Mouse (Mus musculus): ENCODE results near the gene Pcnx3. TPM values are rescaled to one million over a fixed set of nuclear protein-coding genes. Genes with fewer than 3 reads are reported as not detected.
A peak's percentile ranks its signal among the peaks of the same experiment; 100 is the strongest.

The Pcnx3 gene
- polyA plus RNA-seq, 1 experiment = 28.0 TPM

DNA sequence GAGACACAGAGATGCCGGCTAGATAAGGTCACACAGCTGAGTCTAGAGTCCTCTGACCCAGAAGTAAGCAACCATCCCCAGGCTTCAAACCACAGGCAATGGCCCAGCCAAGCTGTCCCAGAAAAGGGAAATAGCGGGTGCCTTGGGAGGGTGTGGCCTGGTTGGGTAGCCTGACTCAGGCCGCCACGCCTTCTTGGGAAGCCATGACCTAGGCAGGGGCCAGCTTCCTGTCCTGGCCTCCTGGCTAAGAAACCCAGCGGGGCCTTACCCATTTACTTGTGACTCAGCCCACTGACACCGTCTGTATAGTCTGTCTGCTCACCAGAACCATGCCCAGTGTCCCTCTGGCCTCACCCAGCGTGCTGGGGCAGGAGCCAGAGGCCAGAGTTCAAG, 35.8 kb upstream of the Pcnx3 start:
- Histone ChIP-seq H3K27me3 (ENCODE audit: control insufficient read depth, insufficient read depth, insufficient read length) (no peaks in the 10 kb centered on the region), H3K36me3 (ENCODE audit: control insufficient read depth, insufficient read depth) (peaks cover 40% of the 10 kb centered on the region), H3K79me2 (ENCODE audit: control insufficient read depth, insufficient read depth) (peaks cover 70% of the 10 kb centered on the region), H3ac (ENCODE audit: control insufficient read depth, insufficient read length, low read depth) (peak overlapping the region; percentile 1), H3K4me3 (ENCODE audit: insufficient read depth, poor library complexity, severe bottlenecking) (peak overlapping the region; percentile 45), H3K79me3 (ENCODE audit: low read depth) (peaks cover 44% of the 10 kb centered on the region)
- no peak for TF ChIP-seq MYOG (IDR thresholded peaks at IDR 0.05; ENCODE audit: control insufficient read depth, extremely low read depth, insufficient read length)
- TF ChIP-seq MAX (IDR thresholded peaks at IDR 0.05) = peak; percentile 82

GRCm38 (mm10) chr19:5723934-5724548, 35.3 kb upstream of the Pcnx3 start:
- Histone ChIP-seq H3K27me3 (ENCODE audit: control insufficient read depth, insufficient read depth, insufficient read length) (no peaks in the 10 kb centered on the region), H3K79me3 (ENCODE audit: low read depth) (peaks cover 42% of the 10 kb centered on the region), H3ac (ENCODE audit: control insufficient read depth, insufficient read length, low read depth) (peak overlapping the region; percentile 61), H3K4me3 (ENCODE audit: insufficient read depth, poor library complexity, severe bottlenecking) (peak overlapping the region; percentile 45), H3K36me3 (ENCODE audit: control insufficient read depth, insufficient read depth) (peaks cover 45% of the 10 kb centered on the region), H3K79me2 (ENCODE audit: control insufficient read depth, insufficient read depth) (peaks cover 65% of the 10 kb centered on the region)
- TF ChIP-seq MYOG (IDR thresholded peaks at IDR 0.05; ENCODE audit: control insufficient read depth, extremely low read depth, insufficient read length) = no peak
- TF ChIP-seq MYOD1 (IDR thresholded peaks at IDR 0.05; ENCODE audit: control insufficient read depth, insufficient read length, low read depth) = no peak
- TF ChIP-seq CEBPB (IDR thresholded peaks at IDR 0.05; ENCODE audit: low read depth) = no peak
- TF ChIP-seq FOSL1 (IDR thresholded peaks at IDR 0.05; ENCODE audit: insufficient read depth, low read length, poor library complexity, severe bottlenecking) = no peak
- no peak for TF ChIP-seq USF1 (IDR thresholded peaks at IDR 0.05; ENCODE audit: low read depth)
- no peak for TF ChIP-seq CTCF (IDR thresholded peaks at IDR 0.05; ENCODE audit: control insufficient read depth, insufficient read depth, insufficient read length)
- no peak for TF ChIP-seq MAX (IDR thresholded peaks at IDR 0.05)

DNA sequence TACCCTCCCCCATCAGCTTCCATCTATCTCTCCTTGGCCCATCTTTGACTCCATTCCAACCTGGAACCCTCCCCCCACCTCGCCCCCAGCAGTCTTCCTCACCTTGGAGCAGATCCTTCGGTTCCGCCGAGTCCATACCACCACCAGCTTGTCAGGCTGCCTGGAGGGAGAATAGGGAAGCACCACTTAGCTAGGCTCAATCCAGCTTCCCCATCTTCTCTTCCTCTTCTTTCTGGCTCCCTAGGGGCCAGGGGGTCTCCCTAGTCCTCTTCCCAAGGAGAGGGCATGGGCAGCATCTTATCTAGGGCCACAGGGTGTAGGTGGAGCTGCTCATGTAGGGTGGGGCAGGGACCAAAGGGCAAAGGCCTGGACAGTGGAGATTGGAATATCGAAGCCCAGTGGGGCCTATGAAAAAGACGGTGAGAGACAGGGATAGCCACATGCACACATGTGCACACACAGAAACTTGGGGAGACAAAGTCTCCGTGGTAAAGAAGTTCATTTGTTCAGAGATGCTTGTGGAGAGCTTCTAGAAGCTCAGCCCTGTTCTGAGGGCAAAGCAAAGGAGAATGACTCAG, 34.2 kb upstream of the Pcnx3 start:
- Histone ChIP-seq H3K4me3 (ENCODE audit: insufficient read depth, poor library complexity, severe bottlenecking) (no peak overlapping the region), H3K36me3 (ENCODE audit: control insufficient read depth, insufficient read depth) (peaks cover 50% of the 10 kb centered on the region), H3K79me3 (ENCODE audit: low read depth) (peaks cover 31% of the 10 kb centered on the region), H3K79me2 (ENCODE audit: control insufficient read depth, insufficient read depth) (peaks cover 54% of the 10 kb centered on the region), H3ac (ENCODE audit: control insufficient read depth, insufficient read length, low read depth) (no peak overlapping the region), H3K27me3 (ENCODE audit: control insufficient read depth, insufficient read depth, insufficient read length) (no peaks in the 10 kb centered on the region)
- no peak for TF ChIP-seq FOSL1 (IDR thresholded peaks at IDR 0.05; ENCODE audit: insufficient read depth, low read length, poor library complexity, severe bottlenecking)
- TF ChIP-seq CTCF (IDR thresholded peaks at IDR 0.05; ENCODE audit: control insufficient read depth, insufficient read depth, insufficient read length) = no peak
- TF ChIP-seq MYOD1 (IDR thresholded peaks at IDR 0.05; ENCODE audit: control insufficient read depth, insufficient read length, low read depth) = no peak
- no peak for TF ChIP-seq CEBPB (IDR thresholded peaks at IDR 0.05; ENCODE audit: low read depth)
- TF ChIP-seq MYOG (IDR thresholded peaks at IDR 0.05; ENCODE audit: control insufficient read depth, extremely low read depth, insufficient read length) = no peak
- no peak for TF ChIP-seq MAX (IDR thresholded peaks at IDR 0.05)
- TF ChIP-seq USF1 (IDR thresholded peaks at IDR 0.05; ENCODE audit: low read depth) = no peak

- Histone ChIP-seq H3K79me3 (ENCODE audit: low read depth) (peaks cover 28% of the 10 kb centered on the region), H3K27me3 (ENCODE audit: control insufficient read depth, insufficient read depth, insufficient read length) (no peaks in the 10 kb centered on the region), H3ac (ENCODE audit: control insufficient read depth, insufficient read length, low read depth) (no peak overlapping the region), H3K79me2 (ENCODE audit: control insufficient read depth, insufficient read depth) (peaks cover 47% of the 10 kb centered on the region), H3K4me3 (ENCODE audit: insufficient read depth, poor library complexity, severe bottlenecking) (no peak overlapping the region), H3K36me3 (ENCODE audit: control insufficient read depth, insufficient read depth) (peaks cover 65% of the 10 kb centered on the region)
- TF ChIP-seq FOSL1 (IDR thresholded peaks at IDR 0.05; ENCODE audit: insufficient read depth, low read length, poor library complexity, severe bottlenecking) (no peak), CTCF (IDR thresholded peaks at IDR 0.05; ENCODE audit: control insufficient read depth, insufficient read depth, insufficient read length) (no peak), MYOG (IDR thresholded peaks at IDR 0.05; ENCODE audit: control insufficient read depth, extremely low read depth, insufficient read length) (no peak), USF1 (IDR thresholded peaks at IDR 0.05; ENCODE audit: low read depth) (no peak), MAX (IDR thresholded peaks at IDR 0.05) (no peak), CEBPB (IDR thresholded peaks at IDR 0.05; ENCODE audit: low read depth) (no peak), MYOD1 (IDR thresholded peaks at IDR 0.05; ENCODE audit: control insufficient read depth, insufficient read length, low read depth) (no peak)
These were observed 32.5 kb upstream of the Pcnx3 start for GRCm38 (mm10) chr19:5721233-5721632.

DNA sequence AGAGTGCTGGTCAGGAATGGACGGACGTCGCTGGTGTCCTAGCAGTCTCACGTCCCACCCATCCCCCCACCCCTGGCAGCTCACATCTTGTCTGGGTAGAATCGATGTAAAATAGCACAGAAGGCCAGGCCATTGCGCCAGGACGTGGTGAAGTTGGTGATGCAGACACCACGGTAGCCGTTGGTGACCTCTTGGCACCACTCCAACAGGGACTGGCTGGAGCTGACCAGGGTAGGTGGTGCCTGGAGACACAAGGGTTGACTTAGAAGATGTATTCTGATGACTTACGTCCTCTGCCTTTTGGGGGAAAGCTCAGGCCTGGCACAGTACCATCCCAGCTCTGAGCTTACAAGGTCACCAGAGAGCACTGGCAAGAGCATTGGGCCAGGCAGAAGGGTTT, 28.2 kb upstream of the Pcnx3 start:
- Histone ChIP-seq H3K27me3 (ENCODE audit: control insufficient read depth, insufficient read depth, insufficient read length) (no peaks in the 10 kb centered on the region), H3K79me2 (ENCODE audit: control insufficient read depth, insufficient read depth) (peaks cover 44% of the 10 kb centered on the region), H3K79me3 (ENCODE audit: low read depth) (peaks cover 17% of the 10 kb centered on the region), H3ac (ENCODE audit: control insufficient read depth, insufficient read length, low read depth) (no peak overlapping the region), H3K4me3 (ENCODE audit: insufficient read depth, poor library complexity, severe bottlenecking) (no peak overlapping the region), H3K36me3 (ENCODE audit: control insufficient read depth, insufficient read depth) (peaks cover 88% of the 10 kb centered on the region)
- TF ChIP-seq USF1 (IDR thresholded peaks at IDR 0.05; ENCODE audit: low read depth) = no peak
- no peak for TF ChIP-seq CTCF (IDR thresholded peaks at IDR 0.05; ENCODE audit: control insufficient read depth, insufficient read depth, insufficient read length)
- no peak for TF ChIP-seq CEBPB (IDR thresholded peaks at IDR 0.05; ENCODE audit: low read depth)
